Mouse (Mus musculus): ENCODE results near the gene Dgkz.

- TF ChIP-seq MAFK (IDR thresholded peaks at IDR 0.05; ENCODE audit: insufficient read depth, low read depth, low read length) (no peak), ZNF384 (IDR thresholded peaks at IDR 0.05; ENCODE audit: low read depth, low read length) (no peak)
These were observed 8.8 kb upstream of the Dgkz start for GRCm38 (mm10) chr2:91984439-91984838.

Measured in ES-E14 (cell line).